Mouse (Mus musculus) liver, adult 2 months (tissue): ENCODE measurements at regions not wholly inside any gene's neighbourhood (a gene's known extent, or its start where the extent isn't known, plus 50 kb on each side); places are given as distances from the start of the nearest gene placed in this dataset.

Source experiments
- CTCF ChIP-seq: fragments of 200-500 bp; IDR thresholded peaks from 2 replicates; pipeline ENCODE4 v1.5.1; 2011; ENCODE audit warnings: low read depth, low read length, control low read depth
- POLR2A ChIP-seq: fragments of 200-500 bp; IDR thresholded peaks from 2 replicates; pipeline ENCODE4 v1.6.1; 2011; ENCODE audit warnings: low read length, control low read depth; ENCODE audit not compliant: insufficient read depth; ENCODE audit errors: extremely low read depth

GRCm38 (mm10) chr4:127718661-127719060 lies 252.1 kb downstream of the CK137956 start:
- TF ChIP-seq CTCF (no peak), POLR2A (no peak)
